In genomic region chr12:82066860-82067259, GRCm38 (mm10) we compare ENCODE assay signal across 13 mouse cellular contexts.
A peak's percentile ranks its signal among the peaks of the same experiment; 100 is the strongest.
DNase-seq lines count a peak whose midpoint lies in the region; ATAC-seq and TF ChIP-seq lines count a peak whose summit lies in the region.
"Had no signal": no experiment of that assay in that cellular context is flagged by ENCODE, and none has a peak within 500 bp of the region (broad histone marks: within the 10 kb centered on the region; RNA-seq: fewer than 3 reads in every experiment).

No protein-coding gene starts in this region.

- no peak overlapping the region for H3K4me2 ChIP-seq in kidney, postnatal 0 days (ENCODE audit: low read length)
- no peak overlapping the region for H3K4me2 ChIP-seq in kidney, embryonic 15.5 days
- H3K4me2 ChIP-seq: heart, embryonic 12.5 days had no signal

- no peak overlapping the region for H3K27ac ChIP-seq in kidney, postnatal 0 days
- no peak overlapping the region for H3K27ac ChIP-seq in kidney, embryonic 15.5 days
- H3K27ac ChIP-seq in heart, adult 2 months: no peak overlapping the region
- H3K27ac ChIP-seq: macrophage had no signal

- ATAC-seq in kidney, postnatal 0 days (replicated peaks; ENCODE audit: low FRiP score, low read depth): no peak; the same call in 1 of the 2 replicates
- ATAC-seq in kidney, embryonic 15.5 days (replicated peaks; ENCODE audit: low FRiP score): no peak
- peak; percentile 44; the same call in 1 of the 2 replicates for ATAC-seq in granulocyte monocyte progenitor cell, adult 5-6 weeks (replicated peaks; ENCODE audit: poor library complexity, severe bottlenecking)

- no peak for TF ChIP-seq POLR2A in heart, adult 2 months (IDR thresholded peaks at IDR 0.05; ENCODE audit: insufficient read depth, low read depth, low read length)

- H3K27me3 ChIP-seq in kidney, postnatal 0 days (ENCODE audit: insufficient read depth, low read length): no peaks in the 10 kb centered on the region
- no peaks in the 10 kb centered on the region for H3K27me3 ChIP-seq in kidney, embryonic 15.5 days
- no peaks in the 10 kb centered on the region for H3K27me3 ChIP-seq in heart, adult 2 months (ENCODE audit: control insufficient read depth, insufficient read depth, low read length)
- H3K27me3 ChIP-seq: heart, embryonic 12.5 days had no signal

- peak; percentile 78 for DNase-seq in kidney, postnatal 0 days (ENCODE audit: low spot score)
- DNase-seq in A20 (ENCODE audit: low read depth, low spot score) (peak; percentile 7), R1 (ENCODE audit: low read depth, low spot score) (peak; percentile 36)
- no peak for DNase-seq in heart, adult 2 months
- DNase-seq in cerebellum, adult 8-10 months: no peak
- no peak for DNase-seq in gastrocnemius, postnatal 36 days
- DNase-seq: adrenal gland, postnatal 36 days; kidney, adult 8-10 months; right cerebral cortex, postnatal 14 days had no signal

- H3K36me3 ChIP-seq in kidney, postnatal 0 days (ENCODE audit: insufficient read depth, low read length): no peaks in the 10 kb centered on the region
- H3K36me3 ChIP-seq in kidney, embryonic 15.5 days: no peaks in the 10 kb centered on the region
- no peaks in the 10 kb centered on the region for H3K36me3 ChIP-seq in heart, adult 2 months (ENCODE audit: control insufficient read depth, insufficient read depth, low read length)
- H3K36me3 ChIP-seq: heart, embryonic 12.5 days had no signal

- TF ChIP-seq EP300 in heart, adult 2 months (IDR thresholded peaks at IDR 0.05; ENCODE audit: insufficient read depth, low read depth, low read length): no peak

- no peaks in the 10 kb centered on the region for H3K79me2 ChIP-seq in heart, adult 2 months (replicated peaks; ENCODE audit: control insufficient read depth, insufficient read depth, low read length)

- no peak overlapping the region for H3K4me3 ChIP-seq in kidney, postnatal 0 days (replicated peaks; ENCODE audit: low read depth, low read length)
- H3K4me3 ChIP-seq in kidney, embryonic 15.5 days (replicated peaks): no peak overlapping the region
- H3K4me3 ChIP-seq in heart, adult 2 months: no peak overlapping the region
- H3K4me3 ChIP-seq: heart, embryonic 12.5 days had no signal

- H3K4me1 ChIP-seq in kidney, postnatal 0 days (replicated peaks; ENCODE audit: insufficient read depth, low read length): no peaks in the 10 kb centered on the region
- 0 out of 2 replicates have a peak, but pooled peaks cover 4% of the 10 kb centered on the region for H3K4me1 ChIP-seq in kidney, embryonic 15.5 days
- H3K4me1 ChIP-seq in heart, adult 2 months (ENCODE audit: control insufficient read depth, insufficient read depth, low read length): no peaks in the 10 kb centered on the region

- 40% methylated on average over 4 of the region's 4 CpGs for WGBS in kidney, postnatal 0 days
- WGBS in kidney, embryonic 15.5 days: 41% methylated on average over 4 of the region's 4 CpGs
- 62% methylated on average over 4 of the region's 4 CpGs for WGBS in heart, adult 2 months

- no peak overlapping the region for H3K9ac ChIP-seq in kidney, postnatal 0 days (ENCODE audit: low read depth, low read length)
- H3K9ac ChIP-seq in kidney, embryonic 15.5 days: no peak overlapping the region
- H3K9ac ChIP-seq in heart, adult 2 months (ENCODE audit: low read depth, low read length): no peak overlapping the region
- H3K9ac ChIP-seq: heart, embryonic 12.5 days had no signal

- intact Hi-C loops in heart, adult 2 months (cut with DNase I): no loop called here
- intact Hi-C loops in gastrocnemius, postnatal 36 days (cut with DNase I): no loop called here

- H3K9me3 ChIP-seq in kidney, postnatal 0 days (replicated peaks; ENCODE audit: low read length): no peaks in the 10 kb centered on the region
- H3K9me3 ChIP-seq in kidney, embryonic 15.5 days (replicated peaks): 0 out of 2 replicates have a peak, but pooled peaks cover 3% of the 10 kb centered on the region
- H3K9me3 ChIP-seq: heart, embryonic 12.5 days had no signal

- TF ChIP-seq CTCF in kidney, postnatal 0 days (IDR thresholded peaks at IDR 0.05; ENCODE audit: low read depth): no peak
- TF ChIP-seq CTCF in heart, adult 2 months (IDR thresholded peaks at IDR 0.05): no peak

Comparison
In these comparisons a context has a peak if more than half of its experiments do, and no peak if none do; other contexts are left out.
1. DNase-seq: peak in kidney, postnatal 0 days (single experiment), A20 (single experiment) and R1 (single experiment); none in heart, adult 2 months (0 of 2), cerebellum, adult 8-10 months (single experiment) and gastrocnemius, postnatal 36 days (0 of 2).